Mouse (Mus musculus): Measurements from ENCODE around the gene Mpdz.

The Mpdz gene

GRCm38 (mm10) chr4:81389263-81389662 is 53.4 kb downstream of the Mpdz start:
- no peak for DNase-seq

GRCm38 (mm10) chr4:81387644-81388043 is 55.0 kb downstream of the Mpdz start:
- DNase-seq, result no peak

DNA sequence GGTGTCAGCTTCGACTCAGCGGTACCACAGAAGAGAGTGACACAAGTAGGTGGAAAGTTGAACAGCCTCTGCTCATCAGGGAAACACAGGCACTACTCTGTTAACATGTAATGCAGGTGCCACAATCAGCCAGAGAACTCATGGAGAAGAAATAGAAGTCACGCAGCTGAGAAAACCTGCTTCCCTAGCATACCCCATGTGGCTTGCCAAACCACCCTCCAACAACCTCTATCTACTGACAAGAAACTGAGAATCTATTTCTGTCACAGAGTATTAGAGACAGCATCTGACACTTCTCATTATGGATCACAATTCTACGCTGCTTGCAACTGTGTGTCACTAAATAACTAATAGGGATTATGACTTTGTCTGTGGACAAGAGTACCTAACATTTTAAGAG is 70.3 kb downstream of the Mpdz start:
- no peak for DNase-seq

- DNase-seq, result no peak
These were observed 91.2 kb downstream of the Mpdz start for GRCm38 (mm10) chr4:81351368-81351767.

- DNase-seq, result no peak
These were observed 94.0 kb downstream of the Mpdz start for GRCm38 (mm10) chr4:81348646-81349045.

DNA sequence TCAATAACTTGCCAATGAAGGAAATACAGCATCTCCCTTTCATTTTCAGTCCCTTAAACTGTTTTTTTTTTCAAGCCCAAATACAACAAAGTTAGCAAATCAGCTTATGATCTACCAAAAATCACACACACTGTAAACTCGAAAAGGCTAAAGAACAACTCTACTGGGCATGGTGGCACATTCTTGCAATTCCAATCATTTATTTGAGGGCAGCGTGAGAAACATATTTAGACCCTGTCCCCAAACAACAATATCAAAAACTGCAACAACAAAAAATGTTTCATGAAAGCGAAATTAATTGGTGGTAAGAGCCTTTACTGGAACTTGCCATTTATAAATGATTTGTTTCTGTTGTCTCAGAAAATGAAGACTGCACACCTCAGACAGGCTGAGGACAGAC is 97.5 kb downstream of the Mpdz start:
- no peak for DNase-seq

- DNase-seq, result no peak
These were observed 109.0 kb downstream of the Mpdz start for GRCm38 (mm10) chr4:81333628-81333991.

- no peak for DNase-seq
These were observed 109.6 kb downstream of the Mpdz start for GRCm38 (mm10) chr4:81332901-81333627.

GRCm38 (mm10) chr4:81332439-81332841 is 110.2 kb downstream of the Mpdz start:
- no peak for DNase-seq

- DNase-seq, result no peak
These were observed 114.9 kb downstream of the Mpdz start for GRCm38 (mm10) chr4:81327694-81328093.

DNA sequence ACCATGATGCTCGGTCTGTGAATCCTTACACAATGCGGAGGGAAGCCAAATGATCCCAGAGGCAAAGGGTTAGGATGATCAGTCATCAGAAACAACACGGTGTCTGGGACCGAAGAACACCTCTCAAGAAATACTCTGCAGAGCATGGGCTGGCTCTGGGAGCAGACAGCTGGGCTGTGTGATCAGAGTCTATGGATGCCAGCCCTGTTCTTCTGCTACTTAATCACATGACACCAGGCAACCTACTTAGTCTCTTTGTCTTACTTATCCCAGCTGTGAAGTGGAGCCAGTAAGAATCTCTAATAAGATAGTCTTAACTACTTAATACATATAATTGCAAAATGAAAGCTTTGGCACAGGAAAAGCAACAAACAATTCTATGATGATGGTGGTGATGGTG is 118.8 kb downstream of the Mpdz start:
- DNase-seq, result no peak

- no peak for DNase-seq
These were observed 120.4 kb downstream of the Mpdz start for GRCm38 (mm10) chr4:81322232-81322631.

GRCm38 (mm10) chr4:81314618-81315017 is 128.0 kb downstream of the Mpdz start:
- DNase-seq, result no peak

- no peak for DNase-seq
These were observed 129.4 kb downstream of the Mpdz start for GRCm38 (mm10) chr4:81313246-81313645.

- no peak for DNase-seq
These were observed 132.5 kb downstream of the Mpdz start for GRCm38 (mm10) chr4:81310168-81310474.

DNA sequence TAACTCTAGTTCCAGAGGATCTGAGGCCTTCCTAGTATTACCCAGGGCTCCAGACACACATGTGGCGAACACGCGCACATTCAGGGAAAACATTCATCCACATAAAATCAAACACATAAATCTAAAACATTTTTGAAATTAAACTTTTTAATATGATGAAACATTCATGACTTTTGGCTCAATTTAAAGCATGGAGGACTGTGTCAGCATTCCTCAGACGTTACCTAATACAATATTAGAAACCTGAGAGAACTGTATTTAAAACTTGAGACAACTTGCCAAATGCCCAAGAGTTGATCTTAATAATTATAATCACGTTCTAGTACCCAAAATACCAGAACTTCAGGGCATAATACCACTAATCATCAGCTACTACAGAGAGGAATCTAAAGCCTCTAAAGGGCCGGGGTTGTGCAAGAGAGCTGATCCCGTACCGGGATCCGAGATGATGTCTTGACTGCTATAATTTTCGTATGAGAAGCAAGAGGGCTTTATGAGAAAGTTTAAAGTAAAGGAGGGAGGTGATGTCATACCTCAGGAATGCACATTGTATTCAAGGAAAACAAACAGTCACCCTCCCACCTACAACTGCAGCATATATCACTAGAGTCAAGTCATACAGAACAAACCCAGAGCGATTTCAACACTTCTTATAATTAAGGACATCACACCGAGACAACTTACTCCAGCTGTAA is 133.0 kb downstream of the Mpdz start:
- no peak for DNase-seq

GRCm38 (mm10) chr4:81307596-81308265 is 134.9 kb downstream of the Mpdz start:
- no peak for DNase-seq

- no peak for DNase-seq
These were observed 140.6 kb downstream of the Mpdz start for GRCm38 (mm10) chr4:81302056-81302455.

DNA sequence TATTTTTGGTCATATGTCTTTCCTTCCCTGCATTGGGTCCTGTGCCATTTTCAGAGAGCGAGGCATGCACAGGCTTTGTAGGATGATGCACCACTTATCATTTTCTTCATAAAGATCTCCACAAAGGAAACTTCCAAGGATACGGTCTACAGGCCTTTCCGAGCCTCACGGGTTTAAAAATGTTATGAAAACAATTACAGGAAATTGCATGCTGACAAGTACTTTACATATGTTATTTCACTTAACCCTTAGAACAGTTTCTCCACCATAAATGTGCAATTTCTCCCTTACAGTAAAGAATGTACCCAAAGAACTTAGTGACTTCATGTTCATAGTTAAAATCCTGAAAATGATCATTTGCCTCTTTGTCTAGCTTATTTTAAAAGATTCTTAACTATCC is 144.2 kb downstream of the Mpdz start:
- DNase-seq, result no peak

DNA sequence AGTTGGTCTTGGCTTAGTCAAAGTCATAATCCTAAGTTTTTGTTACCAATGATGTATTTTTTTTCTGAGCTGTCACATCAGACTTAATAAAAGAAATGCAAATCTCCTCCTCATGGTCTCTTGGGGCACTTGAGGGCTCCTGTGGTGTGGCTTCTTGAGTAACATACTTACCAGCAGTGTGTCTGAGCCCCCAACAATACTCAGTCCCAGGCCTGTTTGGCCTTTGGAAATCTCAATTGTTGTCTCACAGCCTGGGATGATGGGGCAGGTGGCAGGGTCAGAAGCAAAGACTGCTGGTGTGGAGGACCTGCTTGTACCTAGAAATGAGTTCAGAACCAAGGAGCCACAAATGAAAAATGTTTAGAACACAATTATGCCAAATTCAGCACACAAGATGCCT is 149.3 kb downstream of the Mpdz start:
- DNase-seq, result no peak

GRCm38 (mm10) chr4:81285564-81285963 is 157.1 kb downstream of the Mpdz start:
- no peak for DNase-seq

- no peak for DNase-seq
These were observed 159.0 kb downstream of the Mpdz start for GRCm38 (mm10) chr4:81283611-81284010.

GRCm38 (mm10) chr4:81283081-81283480 is 159.5 kb downstream of the Mpdz start:
- DNase-seq, result no peak

GRCm38 (mm10) chr4:81280098-81280497 is 162.5 kb downstream of the Mpdz start:
- DNase-seq, result no peak
